Mouse (Mus musculus) liver, embryonic 15.5 days (tissue): Measurements from ENCODE around the gene Pim1. TPM values are rescaled to one million over a fixed set of nuclear protein-coding genes. Genes with fewer than 3 reads are reported as not detected.

ENCODE experiments used
- ATAC-seq: fragments of 200-750 bp; cut with Nextera tagmentation; 2 replicates; pipeline ENCODE4 v1.8.0; 2017; ENCODE audit warnings: moderate number of reproducible peaks, mild to moderate bottlenecking, moderate library complexity; ENCODE audit not compliant: insufficient read depth
- H3K27ac ChIP-seq: fragments of 300-500 bp; sonication (generic); replicated peaks from 2 replicates; pipeline ENCODE4 v1.5.1; 2015; ENCODE audit warnings: mild to moderate bottlenecking, inconsistent platforms
- H3K27me3 ChIP-seq: fragments of 300-500 bp; sonication (generic); 2 replicates; pipeline ENCODE4 v1.6.1; 2015; ENCODE audit warnings: mild to moderate bottlenecking, inconsistent platforms
- H3K36me3 ChIP-seq: fragments of 300-500 bp; sonication (generic); replicated peaks from 2 replicates; pipeline ENCODE4 v1.6.1; 2015; ENCODE audit warnings: moderate library complexity, mild to moderate bottlenecking, inconsistent platforms
- H3K4me1 ChIP-seq: fragments of 300-500 bp; sonication (generic); replicated peaks from 2 replicates; pipeline ENCODE4 v1.6.1; 2015; ENCODE audit warnings: inconsistent platforms
- H3K4me2 ChIP-seq: fragments of 300-500 bp; sonication (generic); 2 replicates; pipeline ENCODE4 v1.6.1; 2015; ENCODE audit warnings: moderate library complexity, mild to moderate bottlenecking, inconsistent platforms
- H3K4me3 ChIP-seq: fragments of 300-500 bp; sonication (generic); replicated peaks from 2 replicates; pipeline ENCODE4 v1.5.1; 2015; ENCODE audit warnings: mild to moderate bottlenecking, inconsistent platforms
- H3K9ac ChIP-seq: fragments of 300-500 bp; sonication (generic); 2 replicates; pipeline ENCODE4 v1.6.1; 2015; ENCODE audit warnings: moderate library complexity, mild to moderate bottlenecking, inconsistent platforms
- H3K9me3 ChIP-seq: fragments of 300-500 bp; sonication (generic); replicated peaks from 2 replicates; pipeline ENCODE4 v1.6.1; 2016; ENCODE audit warnings: inconsistent platforms
- WGBS: fragments of 180-500 bp; shearing (Covaris S2); methylation state at CpG from one replicate; pipeline ENCODE4 v1.1.7; 2015; ENCODE audit warnings: mixed read lengths; ENCODE audit not compliant: insufficient replicate concordance; 5-methylcytosine and 5-hydroxymethylcytosine counted together
- polyA plus RNA-seq: library from polyadenylated mRNA; unstranded; fragments of >200 nt; fragmentation: Nextera tagmentation; extraction: Ambion mirVana; gene quantifications from 2 replicates; pipeline ENCODE4 v1.2.1, GENCODE M21; 2015

Gene Pim1
- polyA plus RNA-seq, 1 experiment from 2014 or later: 93.5 TPM

DNA sequence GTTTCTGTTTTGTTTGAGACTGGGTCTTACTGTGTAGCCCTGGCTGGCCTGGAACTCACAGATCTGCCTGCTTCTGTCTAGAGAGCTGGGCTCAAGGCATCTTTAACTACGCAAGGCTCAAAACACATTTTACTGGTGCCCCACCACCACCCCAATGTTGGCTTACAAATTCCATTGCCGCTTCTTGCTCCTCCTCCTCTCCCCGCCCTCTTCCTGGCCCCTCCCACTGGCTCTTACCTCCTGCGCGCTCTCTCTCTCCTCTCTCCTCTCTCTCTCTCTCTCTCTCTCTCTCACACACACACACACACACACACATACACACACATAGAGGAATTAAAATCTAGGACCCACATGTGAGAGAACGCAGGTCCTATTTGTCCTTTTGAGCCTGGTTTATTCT is 40.0 kb downstream of the Pim1 start:
- no peaks in the 10 kb centered on the region for H3K9me3 ChIP-seq
- no peaks in the 10 kb centered on the region for H3K36me3 ChIP-seq
- H3K4me2 ChIP-seq: no peak overlapping the region
- H3K4me3 ChIP-seq: no peak overlapping the region
- no peak overlapping the region for H3K9ac ChIP-seq
- 70% methylated on average over 6 of the region's 6 CpGs for WGBS
- H3K4me1 ChIP-seq: 0 out of 2 replicates have a peak, but pooled peaks cover 5% of the 10 kb centered on the region
- no peaks in the 10 kb centered on the region for H3K27me3 ChIP-seq
- ATAC-seq: no peak
- no peak overlapping the region for H3K27ac ChIP-seq

GRCm38 (mm10) chr17:29531278-29531677 is 40.7 kb downstream of the Pim1 start:
- WGBS: 65% methylated on average over 9 of the region's 9 CpGs
- ATAC-seq: no peak
- no peak overlapping the region for H3K4me2 ChIP-seq

DNA sequence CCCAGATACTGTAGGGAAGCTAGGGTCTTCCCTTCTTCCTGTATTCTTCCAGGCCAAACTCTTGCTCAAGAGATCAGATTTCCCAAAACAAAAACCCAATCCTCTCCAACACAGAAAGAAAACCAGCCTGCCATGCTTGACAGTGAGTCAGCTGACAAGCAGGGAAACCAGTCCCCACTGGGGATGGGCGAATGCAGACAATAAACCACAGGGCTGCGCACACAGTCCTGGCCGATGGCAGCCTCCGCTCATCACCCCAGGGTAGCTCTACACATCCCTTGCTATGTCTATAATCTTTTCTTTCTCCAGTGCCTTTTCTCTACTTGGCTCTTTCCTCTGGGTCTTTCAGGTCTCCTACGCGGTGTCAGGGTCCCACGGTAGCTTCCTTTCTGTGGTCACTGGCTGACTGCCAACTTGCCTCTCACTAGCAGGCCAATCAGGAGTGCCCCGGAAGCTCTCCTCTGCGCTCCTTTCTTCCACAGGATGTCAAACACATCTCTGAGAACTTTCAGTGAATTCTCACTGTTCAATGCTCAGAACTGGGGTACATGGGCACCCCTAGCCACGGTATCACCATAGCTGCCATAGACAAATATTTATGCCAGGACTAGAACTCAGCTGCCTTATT is 41.3 kb downstream of the Pim1 start:
- no peak overlapping the region for H3K4me2 ChIP-seq
- H3K4me3 ChIP-seq: no peak overlapping the region
- H3K4me1 ChIP-seq: 0 out of 2 replicates have a peak, but pooled peaks cover 5% of the 10 kb centered on the region
- H3K36me3 ChIP-seq: no peaks in the 10 kb centered on the region
- 25% methylated on average over 10 of the region's 10 CpGs for WGBS
- H3K9me3 ChIP-seq: no peaks in the 10 kb centered on the region
- H3K27me3 ChIP-seq: no peaks in the 10 kb centered on the region
- H3K9ac ChIP-seq: no peak overlapping the region
- no peak for ATAC-seq
- H3K27ac ChIP-seq: no peak overlapping the region

More at GRCm38 (mm10) chr17:29531278-29531677, 40.7 kb downstream of the Pim1 start:
- Histone ChIP-seq H3K36me3 (no peaks in the 10 kb centered on the region), H3K4me1 (0 out of 2 replicates have a peak, but pooled peaks cover 5% of the 10 kb centered on the region), H3K27ac (no peak overlapping the region), H3K27me3 (no peaks in the 10 kb centered on the region), H3K9me3 (no peaks in the 10 kb centered on the region), H3K4me3 (no peak overlapping the region), H3K9ac (no peak overlapping the region)

DNA sequence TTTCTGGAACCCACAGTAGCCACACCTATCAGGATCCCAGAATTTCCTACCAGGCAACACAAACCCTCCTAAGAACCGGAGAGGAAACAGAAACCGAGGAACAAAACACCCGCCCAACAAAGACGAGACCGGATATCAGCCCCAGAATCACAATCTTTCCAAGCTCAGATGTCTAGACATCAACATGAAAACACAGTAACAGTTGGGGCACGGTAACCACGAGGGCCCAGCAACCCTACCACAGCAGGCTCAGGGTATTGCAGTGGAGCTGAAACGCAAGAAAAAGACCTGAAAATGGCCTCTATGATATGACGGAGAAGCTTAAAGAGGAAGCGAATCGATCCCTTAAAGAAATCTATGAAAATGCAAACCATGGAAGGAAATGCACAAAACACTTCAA is 43.3 kb downstream of the Pim1 start:
- Histone ChIP-seq H3K27ac (no peak overlapping the region), H3K4me1 (0 out of 2 replicates have a peak, but pooled peaks cover 5% of the 10 kb centered on the region), H3K4me2 (no peak overlapping the region), H3K9me3 (no peaks in the 10 kb centered on the region), H3K36me3 (no peaks in the 10 kb centered on the region), H3K9ac (no peak overlapping the region), H3K4me3 (no peak overlapping the region), H3K27me3 (no peaks in the 10 kb centered on the region)
- ATAC-seq: no peak
- WGBS: 58% methylated on average over 11 of the region's 11 CpGs

DNA sequence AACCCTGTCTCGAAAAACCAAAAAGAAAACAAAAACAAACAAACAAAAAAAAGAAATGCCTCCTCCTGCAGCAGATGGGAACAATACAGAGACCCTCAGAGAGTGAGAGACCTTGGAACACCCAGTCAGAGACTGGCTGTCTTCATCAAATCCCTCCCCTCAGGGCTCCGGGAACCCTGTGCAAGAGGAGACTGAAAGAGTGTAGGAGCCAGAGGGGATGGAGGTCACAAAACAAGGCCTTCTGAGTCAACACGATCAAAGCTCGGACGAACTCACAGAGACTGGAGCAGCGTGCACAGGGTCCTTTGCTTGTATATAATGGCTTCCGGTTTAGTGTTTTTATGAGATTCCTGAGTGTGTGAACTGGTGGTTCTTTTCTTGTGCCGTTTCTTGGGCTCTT is 49.9 kb downstream of the Pim1 start:
- Histone ChIP-seq H3K27ac (no peak overlapping the region), H3K4me1 (0 out of 2 replicates have a peak, but pooled peaks cover 2% of the 10 kb centered on the region), H3K4me2 (no peak overlapping the region), H3K9me3 (no peaks in the 10 kb centered on the region), H3K4me3 (no peak overlapping the region), H3K36me3 (no peaks in the 10 kb centered on the region), H3K27me3 (no peaks in the 10 kb centered on the region), H3K9ac (no peak overlapping the region)
- no peak for ATAC-seq
- 74% methylated on average over 8 of the region's 8 CpGs for WGBS

- no peak for ATAC-seq
- 0 out of 2 replicates have a peak, but pooled peaks cover 2% of the 10 kb centered on the region for H3K4me1 ChIP-seq
- no peaks in the 10 kb centered on the region for H3K36me3 ChIP-seq
- H3K4me3 ChIP-seq: no peak overlapping the region
- H3K9me3 ChIP-seq: no peaks in the 10 kb centered on the region
- no peak overlapping the region for H3K4me2 ChIP-seq
- WGBS: 56% methylated on average over 14 of the region's 14 CpGs
- H3K27me3 ChIP-seq: no peaks in the 10 kb centered on the region
- no peak overlapping the region for H3K27ac ChIP-seq
- H3K9ac ChIP-seq: no peak overlapping the region
These were observed 50.9 kb downstream of the Pim1 start for GRCm38 (mm10) chr17:29541419-29541818.

GRCm38 (mm10) chr17:29542831-29543690 is 52.5 kb downstream of the Pim1 start:
- Histone ChIP-seq H3K27me3 (no peaks in the 10 kb centered on the region), H3K9ac (no peak overlapping the region), H3K4me1 (0 out of 2 replicates have a peak, but pooled peaks cover 2% of the 10 kb centered on the region), H3K4me3 (no peak overlapping the region), H3K9me3 (no peaks in the 10 kb centered on the region), H3K4me2 (no peak overlapping the region), H3K27ac (no peak overlapping the region), H3K36me3 (no peaks in the 10 kb centered on the region)
- 77% methylated on average over 19 of the region's 19 CpGs for WGBS
- ATAC-seq: no peak

DNA sequence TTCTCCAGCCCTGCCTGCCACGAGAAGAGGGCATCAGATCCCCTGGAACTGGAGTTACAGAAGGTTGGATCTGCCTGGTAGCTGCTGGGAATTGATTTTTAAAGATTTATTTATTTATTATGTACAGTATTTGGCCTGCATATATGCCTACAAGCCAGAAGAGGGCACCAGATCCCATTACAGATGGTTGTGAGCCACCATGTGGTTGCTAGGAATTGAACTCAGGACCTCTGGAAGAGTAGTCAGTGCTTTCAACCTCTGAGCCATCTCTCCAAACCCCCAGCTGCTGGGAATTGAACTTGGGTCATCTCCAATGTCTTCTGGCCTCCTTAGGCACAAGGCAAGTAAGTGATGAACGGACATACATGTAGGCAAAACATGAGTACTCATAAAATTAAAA is 53.5 kb downstream of the Pim1 start:
- no peak overlapping the region for H3K4me3 ChIP-seq
- no peak for ATAC-seq
- no peaks in the 10 kb centered on the region for H3K36me3 ChIP-seq
- WGBS: 57% methylated on average over 2 of the region's 2 CpGs
- H3K9ac ChIP-seq: no peak overlapping the region
- no peak overlapping the region for H3K4me2 ChIP-seq
- H3K27me3 ChIP-seq: no peaks in the 10 kb centered on the region
- H3K4me1 ChIP-seq: peaks cover 4% of the 10 kb centered on the region
- H3K9me3 ChIP-seq: no peaks in the 10 kb centered on the region
- no peak overlapping the region for H3K27ac ChIP-seq

GRCm38 (mm10) chr17:29545241-29545640 is 54.7 kb downstream of the Pim1 start:
- H3K27me3 ChIP-seq: no peaks in the 10 kb centered on the region
- 86% methylated on average over 5 of the region's 5 CpGs for WGBS
- H3K9me3 ChIP-seq: no peaks in the 10 kb centered on the region
- H3K4me2 ChIP-seq: no peak overlapping the region
- no peak for ATAC-seq
- no peak overlapping the region for H3K9ac ChIP-seq
- no peaks in the 10 kb centered on the region for H3K36me3 ChIP-seq
- no peak overlapping the region for H3K27ac ChIP-seq
- H3K4me1 ChIP-seq: peaks cover 15% of the 10 kb centered on the region
- no peak overlapping the region for H3K4me3 ChIP-seq
